In the genomic region with DNA sequence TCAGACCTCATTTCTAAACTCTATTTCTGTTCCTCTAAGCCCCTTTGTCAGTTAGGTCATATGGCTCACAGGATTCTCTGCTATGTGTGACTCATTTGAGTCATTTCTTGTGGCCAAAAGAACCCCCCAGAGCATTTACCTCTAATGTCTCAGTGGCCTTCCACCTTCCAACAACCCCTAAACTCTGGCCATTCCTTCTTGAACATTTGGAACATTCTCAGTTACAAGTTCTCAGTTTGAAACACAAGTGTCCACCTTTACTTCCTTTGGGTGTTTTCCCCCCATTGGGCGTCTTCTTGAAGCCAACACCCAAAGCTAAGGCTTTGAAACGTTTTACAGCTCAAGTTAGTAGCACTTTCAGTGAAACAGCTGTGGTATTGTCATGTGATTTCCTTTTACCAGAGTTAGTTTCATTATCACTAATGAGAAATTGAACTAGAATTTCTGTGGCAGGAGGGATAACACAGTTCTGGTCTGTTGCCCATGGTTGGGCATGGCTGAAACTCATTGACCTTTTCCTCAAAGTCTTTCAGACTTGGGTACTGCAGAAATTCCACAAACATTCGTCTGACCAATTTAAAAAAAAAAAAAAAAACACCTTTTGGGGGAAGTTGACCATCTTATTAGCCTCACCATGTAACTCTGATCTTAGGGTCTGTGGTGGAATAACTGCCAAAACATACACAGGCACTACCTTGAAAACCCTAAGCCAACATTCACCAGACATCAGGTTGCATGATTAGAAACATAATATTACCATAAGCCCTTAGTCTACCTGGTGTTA, we compare ENCODE assay signal across 14 mouse cellular contexts.
DNase-seq lines count a peak whose midpoint lies in the region; ATAC-seq and TF ChIP-seq lines count a peak whose summit lies in the region.
"Had no signal": no experiment of that assay in that cellular context is flagged by ENCODE, and none has a peak within 500 bp of the region (broad histone marks: within the 10 kb centered on the region; RNA-seq: fewer than 3 reads in every experiment).

No protein-coding gene starts in this region.

- TF ChIP-seq EP300 in heart, adult 2 months (IDR thresholded peaks at IDR 0.05; ENCODE audit: insufficient read depth, low read depth, low read length): no peak

- no peaks in the 10 kb centered on the region for H3K79me2 ChIP-seq in heart, adult 2 months (replicated peaks; ENCODE audit: control insufficient read depth, insufficient read depth, low read length)

- WGBS in heart, adult 2 months: 37% methylated on average over 3 of the region's 3 CpGs

- peak; percentile 88 for ATAC-seq in megakaryocyte, adult 5-6 weeks (ENCODE audit: poor library complexity, severe bottlenecking)

- no peak for TF ChIP-seq CTCF in heart, adult 2 months (IDR thresholded peaks at IDR 0.05)
- TF ChIP-seq CTCF in embryonic fibroblast, embryonic 13.5 days (IDR thresholded peaks at IDR 0.05; ENCODE audit: borderline replicate concordance, insufficient read depth, low read length): no peak
- TF ChIP-seq CTCF in left cerebral cortex, adult 2 months (IDR thresholded peaks at IDR 0.05): no peak

- peaks cover 2% of the 10 kb centered on the region; the same call in 1 of the 2 replicates for H3K4me1 ChIP-seq in heart, adult 2 months (ENCODE audit: control insufficient read depth, insufficient read depth, low read length)
- peaks cover 11% of the 10 kb centered on the region for H3K4me1 ChIP-seq in embryonic fibroblast, embryonic 13.5 days (ENCODE audit: control insufficient read depth, insufficient read depth, low read length)
- H3K4me1 ChIP-seq: hindbrain, embryonic 13.5 days; liver, embryonic 13.5 days; midbrain, embryonic 10.5 days had no signal

- H3K4me3 ChIP-seq in heart, adult 2 months: no peak overlapping the region
- no peak overlapping the region for H3K4me3 ChIP-seq in embryonic fibroblast, embryonic 13.5 days (ENCODE audit: insufficient read depth, low read length)
- no peak overlapping the region for H3K4me3 ChIP-seq in left cerebral cortex, adult 2 months
- H3K4me3 ChIP-seq: hindbrain, embryonic 13.5 days; liver, embryonic 13.5 days; midbrain, embryonic 10.5 days had no signal

- H3K9ac ChIP-seq in heart, adult 2 months (ENCODE audit: low read depth, low read length): no peak overlapping the region
- H3K9ac ChIP-seq: hindbrain, embryonic 13.5 days; liver, embryonic 13.5 days had no signal

- no peak for TF ChIP-seq POLR2A in heart, adult 2 months (IDR thresholded peaks at IDR 0.05; ENCODE audit: insufficient read depth, low read depth, low read length)
- no peak for TF ChIP-seq POLR2A in embryonic fibroblast, embryonic 13.5 days (IDR thresholded peaks at IDR 0.05; ENCODE audit: low read depth, low read length)

- DNase-seq in heart, adult 2 months: peak in 1 of 2 experiments; percentile 8
- no peak for DNase-seq in heart, adult 11 months
- DNase-seq in CD4-positive helper T cell, adult 2 months (ENCODE audit: low read depth, low spot score): peak; percentile 82
- no peak for DNase-seq in layer of hippocampus, postnatal 14 days (ENCODE audit: low spot score in 2 of 2)
- DNase-seq in left cerebral cortex, adult 2 months (ENCODE audit: extremely low spot score in 1 of 2, low spot score in 2 of 2): no peak
- DNase-seq in thymus, adult 18-20 months: no peak
- DNase-seq: adrenal gland, postnatal 25 days; cerebellum, postnatal 36 days; layer of hippocampus, adult 9-11 months; liver, embryonic 13.5 days had no signal

- intact Hi-C loops in heart, adult 2 months (cut with DNase I): no loop called here
- intact Hi-C loops in left cerebral cortex, adult 2 months (cut with DNase I): no loop called here

- H3K27me3 ChIP-seq in heart, adult 2 months (ENCODE audit: control insufficient read depth, insufficient read depth, low read length): no peaks in the 10 kb centered on the region
- H3K27me3 ChIP-seq: hindbrain, embryonic 13.5 days; liver, embryonic 13.5 days had no signal

- peak overlapping the region; percentile 41 for H3K27ac ChIP-seq in heart, adult 2 months
- H3K27ac ChIP-seq in embryonic fibroblast, embryonic 13.5 days (ENCODE audit: insufficient read depth, low read length): peak overlapping the region; percentile 99
- H3K27ac ChIP-seq in left cerebral cortex, adult 2 months: no peak overlapping the region
- H3K27ac ChIP-seq: hindbrain, embryonic 13.5 days; liver, embryonic 13.5 days; midbrain, embryonic 10.5 days had no signal

- H3K36me3 ChIP-seq in heart, adult 2 months (ENCODE audit: control insufficient read depth, insufficient read depth, low read length): no peaks in the 10 kb centered on the region
- H3K36me3 ChIP-seq: hindbrain, embryonic 13.5 days; liver, embryonic 13.5 days; midbrain, embryonic 10.5 days had no signal
